Mouse (Mus musculus) liver, embryonic 14 days (tissue): ENCODE measurements around the gene Plscr1. TPM values are rescaled to one million over a fixed set of nuclear protein-coding genes. Genes with fewer than 3 reads are reported as not detected.

ENCODE experiments used
- polyA plus RNA-seq: library from polyadenylated mRNA; depleted of rRNA; stranded (reverse); fragments of >200 nt; gene quantifications from 2 replicates; pipeline ENCODE4 v1.2.3, GENCODE M21; 2012; rRNA removed

Plscr1 gene
- polyA plus RNA-seq, result 13.0 and 16.5 TPM in 2 replicates

DNA sequence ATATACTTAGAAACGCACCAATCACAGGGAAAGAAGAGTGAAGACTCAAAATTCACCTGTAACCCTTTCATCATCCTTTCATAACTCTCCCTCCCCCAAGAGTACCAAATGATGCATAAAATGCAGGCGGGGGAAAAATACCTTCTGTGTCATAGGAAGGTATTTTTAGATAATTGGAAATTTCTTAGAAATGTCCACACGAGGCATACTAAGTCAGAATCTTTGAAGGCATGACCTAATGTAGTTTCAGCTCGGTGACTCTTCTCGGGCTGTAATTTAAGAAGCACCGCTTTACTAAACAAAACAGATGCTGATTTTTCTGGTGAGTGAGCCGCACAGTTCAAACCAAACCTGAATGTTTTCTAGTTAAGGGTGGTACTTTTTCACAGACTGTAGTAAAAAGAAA is at the start of gene Plscr1:
TSS of gene Plscr1 (plus strand) at position 304 of the 406 bp plus-strand sequence.

DNA sequence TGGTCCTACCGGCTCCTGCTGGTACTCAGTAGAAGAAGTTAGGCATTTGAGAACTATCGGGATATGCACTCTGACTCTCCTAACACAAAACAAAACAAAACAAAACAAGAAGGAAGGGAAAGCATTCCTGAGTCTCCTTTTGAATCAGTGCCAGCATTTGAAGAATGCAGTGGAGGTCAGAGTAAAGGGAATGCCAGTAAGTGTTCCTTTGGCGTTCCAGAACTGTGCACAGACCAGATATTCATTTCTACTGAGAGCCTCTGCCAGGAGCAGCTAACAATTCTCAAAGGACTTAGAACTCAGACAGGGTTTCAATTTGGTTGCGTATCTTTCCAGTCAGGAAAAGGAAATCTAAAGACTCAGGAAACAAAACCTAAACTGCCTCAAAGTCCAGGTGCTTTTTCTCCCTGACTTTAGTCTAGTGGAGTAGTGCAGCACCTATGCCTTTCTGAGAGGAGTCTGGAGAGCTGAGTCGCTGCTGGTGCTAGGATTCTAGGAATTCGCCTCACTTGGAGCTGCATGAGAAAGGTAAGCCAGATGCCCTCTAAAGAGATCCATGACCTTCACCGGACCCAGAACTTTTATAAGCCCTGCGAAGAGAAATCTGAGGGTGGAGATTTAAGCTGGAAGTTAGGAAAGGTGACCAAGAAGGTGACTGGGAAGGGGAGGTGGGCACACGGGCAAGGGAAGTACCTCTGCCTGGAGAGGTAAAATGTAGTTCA is 26.1 kb downstream of the Plscr1 start, which contains the start of gene Plscr2:
TSS of gene Plscr2 (plus strand) at position 117 of the 722 bp plus-strand sequence.

GRCm38 (mm10) chr9:92309077-92309476 is 59.5 kb downstream of the Plscr1 start, which contains the start of gene 1700057G04Rik:
1700057G04Rik (plus strand) TSS chr9:92309377.

Other genes with a start within 250 kb of the Plscr1 start
- not detected in 2 replicates for gene Plscr5, start 56.8 kb upstream of the Plscr1 start, polyA plus RNA-seq
- 0.23 and 0.28 TPM in 2 replicates for gene Plscr2, start 25.9 kb downstream of the Plscr1 start, polyA plus RNA-seq
- gene 1700057G04Rik, start 59.6 kb downstream of the Plscr1 start, polyA plus RNA-seq, result not detected in 2 replicates
- 0.41 and 0.42 TPM in 2 replicates for gene Plscr4, start 207.6 kb downstream of the Plscr1 start, polyA plus RNA-seq